Mouse (Mus musculus): Measurements from ENCODE around the gene C2cd3.

DNA sequence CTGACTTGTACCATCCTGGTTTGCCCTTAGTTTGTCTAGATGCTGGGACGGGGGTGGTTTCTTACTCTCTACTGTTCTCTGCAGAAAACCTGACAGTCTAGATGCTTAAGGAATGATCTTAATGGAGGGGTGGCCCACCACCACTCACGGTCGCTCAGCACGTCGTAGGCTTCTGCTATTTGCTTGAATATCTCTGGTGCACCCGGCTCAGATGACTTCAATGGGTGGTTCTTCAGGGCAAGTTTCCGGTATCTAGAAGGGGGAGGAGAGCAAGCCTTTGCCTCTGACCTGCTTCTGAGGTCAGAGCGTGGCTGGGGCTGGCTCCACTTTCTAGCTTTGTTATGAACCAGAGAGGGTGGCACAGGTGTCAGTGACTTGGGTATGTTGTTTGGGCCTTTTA, 139.6 kb downstream of the C2cd3 start:
- TF ChIP-seq POLR2A (IDR thresholded peaks at IDR 0.05; ENCODE audit: control insufficient read depth, low read depth, low read length) (no peak), CTCF (IDR thresholded peaks at IDR 0.05; ENCODE audit: control insufficient read depth, insufficient read depth, insufficient replicate concordance, low read depth, low read length) (no peak)
